Mouse (Mus musculus): ENCODE measurements around the gene Bid. TPM values are rescaled to one million over a fixed set of nuclear protein-coding genes. Genes with fewer than 3 reads are reported as not detected.

Gene Bid
- polyA plus RNA-seq, 1 experiment from 2014 or later = 17.0 TPM

GRCm38 (mm10) chr6:120943964-120944363 is 27.3 kb upstream of the Bid start:
- no peaks in the 10 kb centered on the region for H3K27me3 ChIP-seq
- ATAC-seq (ENCODE audit: insufficient number of reproducible peaks, low FRiP score, low TSS enrichment, low read depth) = no peak
- H3K9ac ChIP-seq = no peak overlapping the region
- H3K36me3 ChIP-seq = peaks cover 20% of the 10 kb centered on the region; the same call in 1 of the 2 replicates
- H3K4me2 ChIP-seq = no peak overlapping the region
- no peak overlapping the region for H3K4me3 ChIP-seq
- WGBS = 84% methylated on average over 5 of the region's 5 CpGs
- no peaks in the 10 kb centered on the region for H3K9me3 ChIP-seq
- H3K27ac ChIP-seq = no peak overlapping the region
- H3K4me1 ChIP-seq = no peaks in the 10 kb centered on the region

- ATAC-seq (ENCODE audit: insufficient number of reproducible peaks, low FRiP score, low TSS enrichment, low read depth) = no peak
- Histone ChIP-seq H3K4me2 (no peak overlapping the region), H3K4me3 (no peak overlapping the region), H3K36me3 (peaks cover 20% of the 10 kb centered on the region; the same call in 1 of the 2 replicates), H3K27ac (no peak overlapping the region), H3K27me3 (no peaks in the 10 kb centered on the region), H3K4me1 (no peaks in the 10 kb centered on the region), H3K9me3 (no peaks in the 10 kb centered on the region), H3K9ac (no peak overlapping the region)
- 76% methylated on average over 10 of the region's 10 CpGs for WGBS
Measured at GRCm38 (mm10) chr6:120943551-120943950, 26.9 kb upstream of the Bid start.

GRCm38 (mm10) chr6:120943079-120943478 is 26.4 kb upstream of the Bid start:
- WGBS = 74% methylated on average over 2 of the region's 2 CpGs
- no peaks in the 10 kb centered on the region for H3K9me3 ChIP-seq

GRCm38 (mm10) chr6:120941575-120941974 is 24.9 kb upstream of the Bid start:
- Histone ChIP-seq H3K4me3 (no peak overlapping the region), H3K4me1 (no peaks in the 10 kb centered on the region), H3K36me3 (peaks cover 12% of the 10 kb centered on the region; the same call in 1 of the 2 replicates), H3K27ac (no peak overlapping the region), H3K27me3 (no peaks in the 10 kb centered on the region), H3K4me2 (no peak overlapping the region), H3K9me3 (no peaks in the 10 kb centered on the region), H3K9ac (no peak overlapping the region)
- ATAC-seq (ENCODE audit: insufficient number of reproducible peaks, low FRiP score, low TSS enrichment, low read depth) = no peak
- WGBS = 91% methylated on average over 13 of the region's 13 CpGs

More at GRCm38 (mm10) chr6:120943079-120943478, 26.4 kb upstream of the Bid start:
- no peak overlapping the region for H3K4me3 ChIP-seq
- H3K27ac ChIP-seq = no peak overlapping the region
- no peaks in the 10 kb centered on the region for H3K27me3 ChIP-seq
- H3K36me3 ChIP-seq = peaks cover 20% of the 10 kb centered on the region; the same call in 1 of the 2 replicates
- no peaks in the 10 kb centered on the region for H3K4me1 ChIP-seq
- ATAC-seq (ENCODE audit: insufficient number of reproducible peaks, low FRiP score, low TSS enrichment, low read depth) = no peak
- H3K4me2 ChIP-seq = no peak overlapping the region
- H3K9ac ChIP-seq = no peak overlapping the region

- H3K9me3 ChIP-seq = no peaks in the 10 kb centered on the region
- H3K36me3 ChIP-seq = peaks cover 9% of the 10 kb centered on the region; the same call in 1 of the 2 replicates
- no peak overlapping the region for H3K27ac ChIP-seq
- no peak overlapping the region for H3K4me2 ChIP-seq
- ATAC-seq (ENCODE audit: insufficient number of reproducible peaks, low FRiP score, low TSS enrichment, low read depth) = no peak
- H3K4me1 ChIP-seq = no peaks in the 10 kb centered on the region
- H3K9ac ChIP-seq = no peak overlapping the region
- H3K27me3 ChIP-seq = no peaks in the 10 kb centered on the region
- WGBS = 77% methylated on average over 7 of the region's 7 CpGs
- H3K4me3 ChIP-seq = no peak overlapping the region
Measured at GRCm38 (mm10) chr6:120941084-120941481, 24.4 kb upstream of the Bid start.

- 84% methylated on average over 7 of the region's 7 CpGs for WGBS
Measured at GRCm38 (mm10) chr6:120940446-120941083, 23.9 kb upstream of the Bid start.

GRCm38 (mm10) chr6:120939783-120940182 is 23.1 kb upstream of the Bid start:
- no peaks in the 10 kb centered on the region for H3K36me3 ChIP-seq
- no peak overlapping the region for H3K4me3 ChIP-seq
- no peak overlapping the region for H3K9ac ChIP-seq
- no peak overlapping the region for H3K4me2 ChIP-seq
- WGBS = 81% methylated on average over 3 of the region's 3 CpGs
- no peaks in the 10 kb centered on the region for H3K4me1 ChIP-seq
- no peak for ATAC-seq (ENCODE audit: insufficient number of reproducible peaks, low FRiP score, low TSS enrichment, low read depth)
- no peak overlapping the region for H3K27ac ChIP-seq
- H3K9me3 ChIP-seq = no peaks in the 10 kb centered on the region
- no peaks in the 10 kb centered on the region for H3K27me3 ChIP-seq

More at GRCm38 (mm10) chr6:120940446-120941083, 23.9 kb upstream of the Bid start:
- no peak overlapping the region for H3K4me2 ChIP-seq
- no peak for ATAC-seq (ENCODE audit: insufficient number of reproducible peaks, low FRiP score, low TSS enrichment, low read depth)
- no peak overlapping the region for H3K27ac ChIP-seq
- no peaks in the 10 kb centered on the region for H3K4me1 ChIP-seq
- H3K36me3 ChIP-seq = peaks cover 3% of the 10 kb centered on the region; the same call in 1 of the 2 replicates
- no peak overlapping the region for H3K4me3 ChIP-seq
- H3K9me3 ChIP-seq = no peaks in the 10 kb centered on the region
- no peaks in the 10 kb centered on the region for H3K27me3 ChIP-seq
- H3K9ac ChIP-seq = no peak overlapping the region

GRCm38 (mm10) chr6:120938763-120939450 is 22.3 kb upstream of the Bid start:
- WGBS = 87% methylated on average over 12 of the region's 12 CpGs
- no peak overlapping the region for H3K4me3 ChIP-seq
- no peaks in the 10 kb centered on the region for H3K4me1 ChIP-seq
- no peaks in the 10 kb centered on the region for H3K9me3 ChIP-seq
- H3K27me3 ChIP-seq = no peaks in the 10 kb centered on the region
- H3K36me3 ChIP-seq = 0 out of 2 replicates have a peak, but pooled peaks cover 6% of the 10 kb centered on the region
- H3K9ac ChIP-seq = no peak overlapping the region
- ATAC-seq (ENCODE audit: insufficient number of reproducible peaks, low FRiP score, low TSS enrichment, low read depth) = no peak
- no peak overlapping the region for H3K4me2 ChIP-seq
- H3K27ac ChIP-seq = no peak overlapping the region

GRCm38 (mm10) chr6:120937999-120938608 is 21.5 kb upstream of the Bid start:
- ATAC-seq (ENCODE audit: insufficient number of reproducible peaks, low FRiP score, low TSS enrichment, low read depth) = no peak
- H3K27me3 ChIP-seq = no peaks in the 10 kb centered on the region
- H3K4me1 ChIP-seq = no peaks in the 10 kb centered on the region
- H3K4me3 ChIP-seq = no peak overlapping the region
- H3K36me3 ChIP-seq = 0 out of 2 replicates have a peak, but pooled peaks cover 6% of the 10 kb centered on the region
- H3K9ac ChIP-seq = no peak overlapping the region
- 79% methylated on average over 11 of the region's 11 CpGs for WGBS
- no peak overlapping the region for H3K27ac ChIP-seq
- H3K4me2 ChIP-seq = no peak overlapping the region
- no peaks in the 10 kb centered on the region for H3K9me3 ChIP-seq

- H3K36me3 ChIP-seq = peaks cover 14% of the 10 kb centered on the region
- no peak overlapping the region for H3K4me2 ChIP-seq
- H3K4me3 ChIP-seq = no peak overlapping the region
- no peak overlapping the region for H3K9ac ChIP-seq
- H3K9me3 ChIP-seq = no peaks in the 10 kb centered on the region
- H3K27ac ChIP-seq = no peak overlapping the region
- no peak for ATAC-seq (ENCODE audit: insufficient number of reproducible peaks, low FRiP score, low TSS enrichment, low read depth)
- no peaks in the 10 kb centered on the region for H3K27me3 ChIP-seq
- 87% methylated on average over 16 of the region's 16 CpGs for WGBS
- H3K4me1 ChIP-seq = no peaks in the 10 kb centered on the region
Measured at GRCm38 (mm10) chr6:120937104-120937617, 20.5 kb upstream of the Bid start.

- no peak overlapping the region for H3K27ac ChIP-seq
- no peak overlapping the region for H3K4me2 ChIP-seq
- ATAC-seq (ENCODE audit: insufficient number of reproducible peaks, low FRiP score, low TSS enrichment, low read depth) = no peak
- no peaks in the 10 kb centered on the region for H3K27me3 ChIP-seq
- H3K4me3 ChIP-seq = no peak overlapping the region
- 69% methylated on average over 4 of the region's 4 CpGs for WGBS
- peaks cover 15% of the 10 kb centered on the region for H3K36me3 ChIP-seq
- H3K9me3 ChIP-seq = no peaks in the 10 kb centered on the region
- no peaks in the 10 kb centered on the region for H3K4me1 ChIP-seq
- no peak overlapping the region for H3K9ac ChIP-seq
Measured at GRCm38 (mm10) chr6:120934176-120934575, 17.5 kb upstream of the Bid start.

- Histone ChIP-seq H3K36me3 (peaks cover 15% of the 10 kb centered on the region), H3K4me2 (no peak overlapping the region), H3K4me3 (no peak overlapping the region), H3K27ac (no peak overlapping the region), H3K4me1 (no peaks in the 10 kb centered on the region), H3K27me3 (no peaks in the 10 kb centered on the region), H3K9me3 (no peaks in the 10 kb centered on the region), H3K9ac (no peak overlapping the region)
- 85% methylated on average over 7 of the region's 7 CpGs for WGBS
- no peak for ATAC-seq (ENCODE audit: insufficient number of reproducible peaks, low FRiP score, low TSS enrichment, low read depth)
Measured at GRCm38 (mm10) chr6:120933670-120934069, 17.0 kb upstream of the Bid start.
